Mouse (Mus musculus) myocyte (in vitro differentiated cells): ENCODE data around the gene Xrcc1.

Experiments
- E2F4 ChIP-seq: IDR thresholded peaks from one replicate; pipeline ENCODE4 v1.6.1; 2011; ENCODE audit warnings: mild to moderate bottlenecking, control low read depth, moderate library complexity; ENCODE audit not compliant: insufficient read depth
- POLR2A ChIP-seq: IDR thresholded peaks from one replicate; pipeline ENCODE4 v1.6.1; 2011; ENCODE audit warnings: low read depth, mild to moderate bottlenecking, control low read depth, moderate library complexity; ENCODE audit not compliant: insufficient read length
- POLR2AphosphoS2 ChIP-seq: IDR thresholded peaks from one replicate; pipeline ENCODE4 v1.6.1; 2011; ENCODE audit warnings: low read depth, control low read depth; ENCODE audit not compliant: insufficient read length
- USF1 ChIP-seq: IDR thresholded peaks from one replicate; pipeline ENCODE4 v1.6.1; 2011; ENCODE audit warnings: low read depth, mild to moderate bottlenecking, control low read depth, moderate library complexity

DNA sequence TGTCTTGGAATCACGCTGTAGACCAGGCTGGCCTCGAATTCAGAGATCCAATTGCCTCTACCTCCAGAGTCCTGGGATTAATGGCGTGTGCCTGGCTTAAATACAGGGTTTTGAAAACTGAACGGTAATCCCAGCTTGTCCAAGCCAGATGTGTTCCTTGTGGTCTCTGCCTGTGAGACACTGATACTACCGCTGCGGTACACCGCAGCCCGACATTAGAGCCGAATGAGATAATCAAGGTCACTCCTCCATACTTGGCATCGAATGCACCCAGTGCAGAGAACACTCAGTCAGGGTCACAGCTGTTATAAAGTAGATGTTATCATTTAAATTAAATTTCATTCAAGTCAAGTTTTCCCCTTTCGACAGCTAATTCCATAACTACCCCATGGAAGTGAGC is 17.2 kb upstream of the Xrcc1 start:
- no peak for TF ChIP-seq E2F4
- no peak for TF ChIP-seq POLR2A
- TF ChIP-seq POLR2AphosphoS2 = no peak
- TF ChIP-seq USF1 = no peak
